Mouse (Mus musculus) urinary bladder, postnatal 36 days (tissue): Measurements from ENCODE around the gene Galc.

Source experiments
- DNase-seq, 2 experiments: peaks; one replicate each; pipeline ENCODE4 v3.0.0; 2022; ENCODE audit warnings: low spot score in 2 of 2, mixed read lengths in 1 of 2

Gene Galc

DNA sequence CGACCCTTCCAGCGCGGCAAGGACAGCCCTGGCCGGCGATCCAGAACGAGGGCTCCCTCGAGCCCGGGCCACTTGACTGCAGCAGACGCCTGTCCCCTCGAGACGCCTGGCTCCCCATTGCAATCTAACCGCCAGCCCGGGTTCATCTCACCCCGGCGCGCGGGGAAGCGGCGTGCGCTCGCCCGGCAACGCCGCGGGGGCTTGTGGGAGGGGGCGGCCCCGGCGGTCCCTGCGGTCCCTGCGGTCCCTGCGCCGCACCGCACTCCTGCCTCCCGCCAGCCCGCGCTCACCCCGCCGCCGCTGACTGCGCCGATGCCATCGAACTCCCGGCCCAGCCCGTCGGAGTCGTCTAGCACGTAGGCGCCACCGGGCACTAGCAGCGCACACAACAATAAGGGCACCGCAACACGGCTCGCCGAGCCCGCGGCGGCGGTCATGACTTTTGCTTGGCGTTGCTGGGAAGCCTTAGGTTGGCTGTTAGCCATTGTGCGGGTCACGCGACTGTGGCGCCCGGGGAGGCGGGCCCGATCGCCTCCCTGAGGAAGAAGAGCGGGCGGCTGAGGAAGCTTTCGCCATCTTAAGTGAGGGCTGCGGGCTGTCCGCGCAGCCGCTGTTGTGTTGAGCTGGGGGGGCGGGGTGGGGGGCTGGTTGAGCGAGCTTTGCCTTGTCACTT is at the start of gene Galc:
Gene Galc, minus strand, starts transcription at position 615 of the 673 bp plus-strand sequence.
- DNase-seq, result peak; percentile 84 to 87

DNA sequence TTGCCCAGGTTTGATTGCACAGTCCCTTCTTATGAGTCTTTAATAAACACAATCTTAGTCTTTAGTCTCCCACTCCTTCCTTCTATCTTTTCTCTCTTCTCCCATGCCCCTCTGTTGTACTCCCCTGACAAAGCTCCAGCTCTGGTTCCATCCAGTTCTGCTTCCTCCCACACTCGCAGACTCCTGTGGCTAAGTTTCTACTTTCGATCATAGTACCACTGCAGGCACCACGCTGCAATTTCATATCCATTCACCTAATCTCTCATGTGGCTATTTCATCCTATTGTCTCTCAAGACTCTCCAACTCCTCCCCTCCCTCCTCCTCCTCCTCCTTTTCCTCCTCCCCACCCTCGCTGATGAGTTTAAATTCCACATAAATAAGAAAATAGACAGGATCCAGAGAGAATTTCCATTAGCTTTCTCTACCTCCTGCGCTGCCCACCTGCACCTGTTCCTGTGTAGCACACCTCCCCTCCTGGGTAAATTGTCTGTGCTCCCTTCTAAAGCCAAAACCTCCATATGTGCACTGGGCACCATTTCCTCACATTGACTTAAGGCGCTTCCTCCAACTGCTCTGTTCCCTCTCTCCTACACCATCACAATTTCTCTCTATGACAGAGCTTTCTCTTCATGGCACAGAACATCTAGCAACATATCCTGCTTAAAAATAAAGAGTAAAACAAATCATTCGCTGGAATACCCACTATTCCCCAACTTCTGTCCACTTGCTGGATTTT is 48.1 kb upstream of the Galc start:
- no peak for DNase-seq

DNA sequence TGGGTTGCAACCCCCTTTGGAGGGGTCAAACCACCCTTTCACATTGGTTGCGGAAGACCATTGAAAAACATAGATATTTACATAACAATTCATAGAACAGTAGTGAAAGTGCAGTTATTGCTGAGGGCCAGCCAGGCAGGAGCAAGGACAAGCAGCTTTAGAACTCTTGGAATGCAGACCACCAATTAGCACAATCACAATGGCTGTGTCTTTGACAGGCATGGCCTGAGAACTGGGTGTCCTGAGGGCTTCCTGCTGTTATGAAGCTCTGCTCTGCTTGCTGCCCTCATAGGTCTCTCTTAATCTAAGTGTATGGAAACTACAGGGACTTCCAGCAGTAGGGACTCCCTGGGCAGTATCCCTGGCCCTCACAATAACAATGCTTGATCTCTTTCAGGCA is 43.8 kb upstream of the Galc start:
- DNase-seq, result no peak

DNA sequence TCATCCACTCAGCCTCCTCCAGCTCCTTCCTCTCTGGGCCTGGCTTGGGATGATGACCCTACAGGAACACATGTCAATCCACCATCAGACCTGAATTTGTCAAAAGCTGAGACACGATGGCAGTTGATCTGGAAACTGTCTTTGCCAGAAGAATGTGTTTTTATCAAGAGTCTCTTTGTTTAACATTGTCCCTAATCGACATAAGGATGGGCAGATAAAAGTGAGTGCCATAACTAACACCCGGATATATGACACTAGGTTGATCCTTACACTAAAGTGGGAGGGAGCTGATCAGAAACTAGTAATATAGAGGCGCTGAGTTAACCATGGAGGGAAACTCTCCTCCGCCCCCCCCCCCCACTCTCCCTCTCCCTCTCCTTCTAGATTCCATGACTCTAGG is 42.7 kb upstream of the Galc start:
- no peak for DNase-seq

DNA sequence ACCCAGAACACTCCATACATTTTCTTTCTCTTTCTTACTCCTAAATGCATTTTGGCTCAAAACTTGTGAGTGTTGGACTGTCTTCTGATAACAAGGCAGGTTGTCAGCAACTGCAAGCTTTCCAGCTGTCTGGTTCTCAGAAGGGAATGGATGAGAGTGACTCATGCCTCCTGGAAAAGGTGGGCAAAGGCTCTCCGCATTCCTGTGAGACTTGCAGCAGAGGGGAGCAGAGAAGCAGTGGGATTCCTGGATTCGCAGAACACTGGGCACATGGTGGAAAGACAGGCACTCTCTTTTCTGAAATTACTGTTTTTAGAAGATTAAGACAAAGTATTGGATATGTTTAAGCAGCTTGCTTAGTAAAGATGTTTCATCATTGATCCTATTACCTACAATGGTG is 35.0 kb upstream of the Galc start:
- DNase-seq, result no peak

DNA sequence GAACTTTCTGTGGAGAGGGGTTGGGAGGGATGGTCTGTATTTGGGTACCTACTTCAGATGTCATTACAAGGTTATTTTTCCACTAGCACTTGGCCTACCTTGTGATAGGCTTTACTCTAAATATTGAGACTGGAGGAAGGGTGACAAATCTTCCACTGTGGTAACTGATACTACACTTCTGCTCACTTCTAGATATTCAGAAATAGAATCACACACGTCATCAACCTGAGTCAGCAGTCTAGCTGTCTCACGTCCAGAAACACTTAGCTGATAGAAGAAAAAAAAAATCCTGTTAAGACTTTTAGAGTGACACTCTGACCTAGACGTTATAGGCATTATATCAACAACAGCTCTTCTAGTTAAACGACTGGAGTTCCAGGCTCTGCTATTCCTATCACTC is 33.0 kb upstream of the Galc start:
- no peak for DNase-seq

DNA sequence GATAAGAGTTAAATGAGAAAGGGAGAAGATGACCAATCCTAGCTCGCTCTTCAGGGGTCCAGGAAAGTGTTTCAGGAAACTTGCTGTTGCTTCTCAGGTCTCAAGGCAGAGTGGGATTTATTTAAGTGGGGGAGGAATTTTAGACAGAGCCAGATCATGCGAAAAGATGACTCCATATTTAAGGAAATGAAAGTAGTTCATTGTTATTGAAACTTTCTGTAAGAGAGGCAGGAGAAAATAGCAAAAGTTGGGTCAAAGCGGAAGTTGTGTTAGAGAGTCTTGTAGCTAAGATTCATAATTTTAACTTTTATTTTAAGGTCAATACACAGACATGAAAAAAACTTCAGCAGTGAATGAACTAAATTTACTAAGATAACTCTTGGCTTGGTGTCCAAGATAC is 31.2 kb upstream of the Galc start:
- no peak for DNase-seq

DNA sequence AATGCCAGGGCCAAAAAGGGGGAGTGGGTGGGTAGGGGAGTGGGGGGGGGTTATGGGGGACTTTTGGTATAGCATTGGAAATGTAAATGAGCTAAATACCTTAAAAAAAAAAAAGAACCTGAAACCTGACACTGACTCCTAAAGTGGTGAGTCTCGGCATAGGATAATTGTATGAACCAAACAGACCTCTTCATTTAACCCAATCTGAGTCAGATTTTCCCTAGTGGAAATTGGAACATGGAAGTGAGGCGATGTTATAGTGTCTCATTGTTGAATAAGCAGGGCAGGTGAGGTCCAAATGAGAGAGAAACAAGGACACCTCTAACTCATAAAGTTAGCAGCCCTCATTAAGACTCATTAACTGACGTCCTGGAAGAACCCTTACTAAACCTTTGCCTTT is 25.2 kb upstream of the Galc start:
- DNase-seq, result no peak

DNA sequence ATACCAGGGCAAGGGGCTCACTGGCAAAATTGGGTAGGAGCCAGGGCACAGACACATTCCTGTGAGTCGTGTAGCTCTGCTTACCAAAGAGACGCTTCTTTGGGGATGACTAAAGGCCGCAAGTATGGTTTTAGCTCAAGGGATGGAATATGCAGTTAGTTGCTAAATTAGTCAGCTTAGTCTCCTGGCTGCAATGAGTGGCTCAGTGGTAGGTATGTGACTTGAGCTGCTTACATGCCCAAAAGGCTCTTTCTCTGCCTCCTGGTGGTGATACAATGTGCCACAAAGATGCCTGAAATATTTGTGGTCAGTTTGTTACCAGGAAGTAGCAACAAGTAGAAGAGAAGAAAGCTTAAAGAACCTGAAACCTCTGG is 24.2 kb upstream of the Galc start:
- no peak for DNase-seq

DNA sequence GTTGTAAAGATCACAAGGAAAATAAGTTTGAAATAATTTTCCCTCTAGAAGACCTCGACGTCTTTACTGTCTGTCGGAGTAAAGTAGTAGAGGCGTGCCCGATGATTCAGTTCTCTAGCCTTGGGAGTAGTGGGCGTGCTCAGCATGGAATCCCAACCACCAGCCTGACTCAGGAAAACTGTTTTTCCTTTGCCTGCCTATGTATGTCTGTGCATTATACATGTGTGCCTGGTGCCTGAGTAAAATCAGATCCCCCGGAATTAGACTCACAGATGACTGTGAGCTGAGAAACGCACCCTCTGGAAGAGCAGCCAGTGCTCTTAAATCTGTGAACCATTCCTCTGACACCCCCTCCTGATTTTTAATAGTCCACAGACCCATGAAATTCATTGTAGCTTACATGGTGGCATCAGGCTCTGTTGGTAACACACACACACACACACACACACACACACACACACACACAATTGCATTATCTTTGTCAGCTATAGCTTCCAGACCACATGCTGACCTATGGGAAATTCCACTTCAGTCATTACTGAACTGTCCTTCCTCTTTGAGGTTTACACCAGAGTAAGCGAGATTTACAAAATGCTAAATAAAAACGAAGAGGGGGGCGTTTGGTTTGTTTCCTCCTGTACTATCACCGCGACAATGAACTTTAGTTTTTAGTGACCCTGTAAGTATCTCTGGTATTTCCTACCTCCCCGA is 23.7 kb upstream of the Galc start:
- DNase-seq, result no peak

DNA sequence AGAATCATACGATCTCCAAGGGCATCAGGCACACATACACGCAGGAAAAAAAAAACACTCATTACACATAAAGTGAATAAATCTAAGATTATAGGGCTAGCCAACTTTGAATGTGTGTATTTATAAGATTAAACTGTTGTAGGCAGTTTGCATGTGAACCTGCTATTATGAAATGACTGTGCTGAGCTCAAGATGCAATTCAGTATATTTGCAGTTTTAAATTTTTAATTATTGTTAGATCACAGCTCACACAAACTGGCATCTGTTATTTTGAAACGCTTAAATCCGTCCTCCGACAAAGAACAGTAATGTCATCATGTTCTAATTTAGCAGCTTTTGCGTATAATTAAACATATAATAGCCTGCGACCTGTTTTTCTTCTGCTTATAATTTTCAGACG is 21.7 kb upstream of the Galc start:
- no peak for DNase-seq

DNA sequence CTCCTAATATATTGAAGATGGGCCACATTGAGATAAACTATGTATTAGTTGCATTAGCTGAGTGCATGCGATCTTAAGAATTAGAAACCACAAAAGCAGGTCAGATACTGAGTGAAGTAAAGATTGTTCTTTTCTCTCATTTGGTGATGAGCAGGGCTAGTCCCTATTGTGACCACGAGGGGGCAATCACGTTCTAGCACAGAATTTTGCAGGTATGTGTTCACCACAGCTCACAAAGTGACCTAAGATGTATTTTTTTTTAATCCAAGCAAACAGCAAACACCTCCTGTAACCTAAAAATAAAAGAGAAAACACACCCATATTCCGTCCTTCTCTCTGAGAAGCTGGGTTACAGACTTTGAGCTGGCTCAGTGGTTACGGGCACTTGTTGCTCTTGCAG is 21.3 kb upstream of the Galc start:
- peak; percentile 26 for DNase-seq

DNA sequence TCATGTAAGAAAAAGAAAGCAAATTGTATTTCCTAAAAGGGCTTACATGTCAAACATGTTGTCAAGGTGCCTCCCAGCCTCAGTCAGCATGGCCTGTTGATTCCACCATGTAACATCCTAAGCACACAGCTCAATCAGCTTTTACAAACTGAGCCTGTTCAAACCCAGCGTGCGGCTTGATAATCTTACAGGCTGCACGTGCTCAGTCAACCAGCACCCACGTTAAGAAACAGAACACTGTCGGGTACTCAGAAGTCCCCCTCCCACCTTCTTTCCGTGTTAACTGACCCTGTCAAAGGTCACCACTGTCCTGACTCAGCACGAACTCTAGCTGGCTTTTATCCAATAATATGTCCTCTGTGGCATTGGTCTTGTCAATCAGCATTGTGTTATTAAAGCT is 13.2 kb upstream of the Galc start:
- no peak for DNase-seq

DNA sequence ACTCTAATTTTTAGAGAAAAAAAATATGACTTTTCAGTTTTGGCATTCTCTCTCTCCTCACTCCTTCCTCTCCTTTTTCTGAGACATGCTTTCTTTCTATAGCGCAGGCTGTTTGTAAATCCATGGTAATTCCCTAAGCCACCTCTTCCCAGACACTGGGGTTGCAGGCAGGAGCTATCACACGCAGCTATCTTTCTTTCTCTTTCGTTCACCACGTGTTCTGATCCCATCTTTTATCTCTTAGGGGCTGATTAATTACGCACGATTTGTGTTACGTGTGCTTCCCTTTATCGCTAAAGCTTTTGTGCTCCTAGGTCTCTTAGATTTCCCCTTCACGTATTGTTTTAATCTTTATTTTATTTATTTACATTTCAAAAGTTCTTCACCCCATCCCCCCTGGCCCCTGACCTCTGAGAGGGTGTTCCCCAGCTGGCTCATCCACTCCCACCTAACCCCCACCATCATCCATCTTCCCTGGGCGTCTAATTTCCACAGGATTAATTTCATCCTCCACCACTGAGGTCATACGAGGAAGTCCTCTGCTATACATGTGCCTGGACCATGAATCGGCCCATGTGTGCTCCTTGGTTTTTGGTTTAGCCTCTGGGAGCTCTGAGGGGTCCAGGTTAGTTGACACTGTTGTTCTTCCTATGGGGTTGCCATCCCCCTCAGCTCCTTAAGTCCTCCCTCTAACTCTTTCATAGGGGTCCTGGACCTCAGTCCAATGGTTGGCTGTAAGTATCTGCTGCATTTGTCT is 11.7 kb upstream of the Galc start:
- DNase-seq, result no peak

DNA sequence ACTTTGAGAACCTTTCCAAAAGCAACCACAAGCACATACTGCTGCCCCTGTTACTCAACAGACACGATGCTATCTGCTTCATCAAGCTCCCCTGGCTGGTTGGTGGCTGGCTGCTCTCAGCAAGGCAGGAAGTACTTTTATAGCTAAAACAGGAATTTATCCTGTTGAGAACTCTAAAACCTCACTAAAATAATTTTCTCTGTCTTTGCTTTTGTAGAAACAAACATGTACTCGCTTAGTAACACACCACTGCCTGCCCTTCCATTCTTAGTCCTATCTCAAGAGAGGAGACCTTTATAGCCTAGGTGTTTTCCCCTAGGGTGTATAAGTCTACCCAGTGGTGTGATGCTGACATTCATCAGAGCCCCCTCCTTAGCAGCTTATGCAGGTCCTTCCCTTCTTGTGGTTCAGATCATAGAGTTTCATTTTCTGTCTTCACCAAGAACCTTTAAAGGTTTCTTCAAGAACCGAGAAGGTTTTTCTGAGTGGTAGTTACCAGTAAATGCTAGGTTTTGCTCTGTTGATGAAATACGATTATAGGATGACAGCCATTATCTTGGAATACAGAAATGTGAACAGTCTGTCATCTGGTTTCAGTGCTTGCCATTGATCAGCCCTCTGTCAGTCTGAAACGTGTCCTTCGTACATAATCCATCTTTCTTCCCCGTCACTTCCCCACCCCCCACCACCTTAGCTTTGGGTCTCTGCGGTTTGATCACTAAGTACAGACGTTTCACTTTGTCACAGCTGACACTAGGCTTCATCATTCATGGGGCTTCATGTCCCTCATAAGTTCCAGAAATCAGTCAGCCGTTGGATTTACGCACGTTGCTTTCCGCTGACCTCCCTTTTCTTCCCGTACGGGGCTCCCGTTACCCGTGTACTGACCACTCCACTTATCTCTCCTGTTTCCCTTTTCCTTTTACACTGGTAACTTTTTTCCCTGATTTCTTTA is 10.8 kb upstream of the Galc start:
- no peak for DNase-seq

DNA sequence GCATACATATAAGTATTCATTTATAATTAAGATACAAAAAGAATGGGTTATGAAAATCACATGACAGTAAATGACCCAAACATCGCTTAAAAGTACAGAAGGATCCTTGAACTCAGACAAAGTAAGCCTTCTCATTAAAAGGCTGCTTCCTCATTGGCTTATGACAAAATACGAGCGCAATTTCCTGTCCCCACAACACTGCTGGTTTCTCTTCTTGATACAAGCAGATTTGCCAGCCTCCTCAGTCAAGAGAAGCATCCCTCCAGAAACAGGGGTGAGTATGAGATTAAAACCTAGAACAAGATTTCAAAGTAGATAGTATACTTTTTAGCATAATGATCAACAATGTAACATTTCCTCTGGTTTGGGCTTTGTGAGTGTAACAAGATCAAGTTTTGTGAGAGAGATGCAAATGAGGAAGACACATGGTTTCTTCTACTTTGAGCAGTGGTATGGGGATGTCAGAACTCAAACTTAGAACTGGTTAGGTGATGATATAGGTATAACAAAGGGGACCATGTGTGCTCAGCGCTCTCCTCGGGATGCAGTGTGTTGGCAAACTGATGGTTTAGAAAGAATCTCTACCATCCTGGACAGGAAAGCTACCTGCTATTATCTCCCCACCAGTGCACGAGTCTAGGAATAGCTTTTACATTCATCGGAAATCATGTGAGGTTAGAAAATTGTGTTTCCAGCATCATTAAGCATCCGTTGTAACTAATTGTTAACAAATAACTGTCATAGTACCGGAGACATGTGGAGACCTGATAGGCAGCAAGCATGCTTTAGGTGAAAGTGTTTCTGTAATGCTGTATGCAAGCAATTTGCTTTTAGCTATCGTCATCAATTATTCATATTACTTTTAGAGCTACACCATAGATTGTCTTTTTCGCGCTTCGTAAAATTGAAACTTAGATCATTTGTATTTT is 9.4 kb upstream of the Galc start, which contains the start of gene Gpr65:
Gene Gpr65, plus strand, starts transcription at position 195 of the 929 bp plus-strand sequence.
- no peak for DNase-seq

DNA sequence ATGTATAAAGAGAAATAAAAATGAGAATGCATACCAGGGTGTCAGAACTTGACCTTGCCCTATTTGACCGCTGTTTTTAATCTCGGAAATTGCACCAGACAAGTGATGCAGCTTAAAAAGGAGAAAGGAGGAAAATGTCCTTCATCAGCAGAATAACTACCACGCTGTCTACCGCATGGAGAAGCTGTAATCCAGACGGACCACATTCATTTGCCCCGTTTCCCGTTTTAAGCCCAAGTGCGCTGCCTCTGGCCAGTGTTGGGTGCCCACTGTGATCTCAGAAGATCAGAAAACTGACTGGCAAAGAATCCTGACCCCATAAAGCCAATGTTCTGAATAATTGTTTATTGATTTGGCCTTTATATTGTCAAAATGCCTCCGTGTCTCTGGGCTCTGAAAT is 6.4 kb upstream of the Galc start:
- no peak for DNase-seq

DNA sequence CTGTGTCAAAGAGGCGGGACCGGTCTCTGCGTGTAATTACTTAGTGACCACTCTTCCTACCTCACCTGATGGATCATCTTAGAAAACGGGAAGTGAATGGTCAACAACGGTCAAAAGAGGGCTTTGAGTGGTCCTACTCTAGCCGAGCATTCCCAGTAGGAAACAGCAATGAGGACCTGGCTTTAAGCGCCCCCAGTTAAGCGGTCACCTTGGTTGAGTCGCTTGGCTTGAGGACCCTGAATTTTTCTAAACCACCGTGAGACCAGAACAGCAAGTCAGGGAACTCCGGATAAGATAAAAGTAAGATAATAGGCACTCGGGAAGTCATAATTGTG is 226 bp upstream of the Galc start:
- DNase-seq, result no peak

DNA sequence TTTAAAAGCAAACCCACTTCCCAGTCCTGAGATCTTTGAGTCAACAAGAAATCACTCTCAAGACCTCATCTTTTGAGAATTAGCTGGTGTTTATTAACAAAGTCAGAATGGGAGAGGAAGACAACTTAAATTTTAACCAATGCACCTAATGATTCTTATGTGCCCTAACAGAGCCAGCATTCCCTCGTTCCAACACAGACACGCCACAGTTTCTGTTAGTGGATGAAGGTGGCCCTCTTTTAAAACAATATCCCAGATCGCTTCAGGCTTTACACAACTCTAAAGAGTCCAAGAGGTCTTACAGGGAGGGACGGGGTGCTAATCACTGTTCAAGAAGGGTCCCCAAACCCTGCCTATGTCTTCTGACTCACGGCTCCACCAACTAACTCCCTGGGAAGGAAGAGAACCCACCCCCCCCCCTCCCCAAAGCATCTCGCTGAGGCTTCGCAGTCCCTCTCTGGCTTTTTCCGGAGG is 851 bp downstream of the Galc start:
- DNase-seq, result no peak
